Mouse (Mus musculus) hindbrain, embryonic 16.5 days (tissue): Measurements from ENCODE around the gene Mpo. TPM values are rescaled to one million over a fixed set of nuclear protein-coding genes. Genes with fewer than 3 reads are reported as not detected.
A peak's percentile ranks its signal among the peaks of the same experiment; 100 is the strongest.

Source experiments
- ATAC-seq: fragments of 200-750 bp; cut with Nextera tagmentation; 2 replicates; pipeline ENCODE4 v1.8.0; 2017; ENCODE audit warnings: moderate TSS enrichment, moderate library complexity
- H3K27ac ChIP-seq: fragments of 300-500 bp; sonication (generic); 2 replicates; pipeline ENCODE4 v1.5.1; 2014; ENCODE audit warnings: low read depth, mild to moderate bottlenecking, control low read depth, low read length, moderate library complexity
- H3K27me3 ChIP-seq: fragments of 300-500 bp; sonication (generic); replicated peaks from 2 replicates; pipeline ENCODE4 v1.6.1; 2014; ENCODE audit warnings: low read length; ENCODE audit not compliant: control insufficient read depth, insufficient read depth
- H3K36me3 ChIP-seq: fragments of 300-500 bp; sonication (generic); 2 replicates; pipeline ENCODE4 v1.6.1; 2014; ENCODE audit warnings: mild to moderate bottlenecking, low read length, moderate library complexity, mixed read lengths; ENCODE audit not compliant: control insufficient read depth, insufficient read depth
- H3K4me1 ChIP-seq: fragments of 300-500 bp; sonication (generic); 2 replicates; pipeline ENCODE4 v1.6.1; 2014; ENCODE audit warnings: low read depth, low read length; ENCODE audit not compliant: control insufficient read depth, insufficient read depth
- H3K4me2 ChIP-seq: fragments of 300-500 bp; sonication (generic); 2 replicates; pipeline ENCODE4 v1.6.1; 2014; ENCODE audit warnings: mild to moderate bottlenecking, low read length, control low read depth, moderate library complexity
- H3K4me3 ChIP-seq: fragments of 300-500 bp; sonication (generic); 2 replicates; pipeline ENCODE4 v1.5.1; 2014; ENCODE audit warnings: mild to moderate bottlenecking, low read length, control low read depth, moderate library complexity
- H3K9ac ChIP-seq: fragments of 300-500 bp; sonication (generic); 2 replicates; pipeline ENCODE4 v1.6.1; 2014; ENCODE audit warnings: low read depth, mild to moderate bottlenecking, control low read depth, low read length, moderate library complexity
- H3K9me3 ChIP-seq: fragments of 300-500 bp; sonication (generic); 2 replicates; pipeline ENCODE4 v1.6.1; 2014; ENCODE audit warnings: mild to moderate bottlenecking, low read length, moderate library complexity; ENCODE audit not compliant: control insufficient read depth
- WGBS: fragments of 180-500 bp; shearing (Covaris S2); extraction: QIAGEN DNeasy Blood & Tissue Kit; methylation state at CpG from one replicate; pipeline ENCODE4 v1.1.7; 2014; 5-methylcytosine and 5-hydroxymethylcytosine counted together
- polyA plus RNA-seq: library from polyadenylated mRNA; unstranded; fragments of >200 nt; fragmentation: Nextera tagmentation; extraction: Ambion mirVana; gene quantifications from 2 replicates; pipeline ENCODE4 v1.2.1, GENCODE M21; 2015

The Mpo gene
- polyA plus RNA-seq, 1 experiment from 2014 or later, result 0.10 TPM

- no peak overlapping the region for H3K9ac ChIP-seq
- ATAC-seq, result peak; percentile 72
- peaks cover 5% of the 10 kb centered on the region for H3K4me1 ChIP-seq
- no peaks in the 10 kb centered on the region for H3K36me3 ChIP-seq
- 39% methylated on average over 4 of the region's 4 CpGs for whole genome bisulfite sequencing
- H3K4me2 ChIP-seq, result no peak overlapping the region
- H3K4me3 ChIP-seq, result no peak overlapping the region
- H3K27ac ChIP-seq, result no peak overlapping the region; the same call in 1 of the 2 replicates
- H3K27me3 ChIP-seq, result no peaks in the 10 kb centered on the region
- H3K9me3 ChIP-seq, result no peaks in the 10 kb centered on the region
These were observed 18.0 kb downstream of the Mpo start for GRCm38 (mm10) chr11:87811396-87811795.

GRCm38 (mm10) chr11:87814831-87815230, 21.4 kb downstream of the Mpo start:
- WGBS, result 47% methylated on average over 8 of the region's 8 CpGs
- peaks cover 16% of the 10 kb centered on the region for H3K4me1 ChIP-seq
- H3K27me3 ChIP-seq, result no peaks in the 10 kb centered on the region
- no peak overlapping the region for H3K9ac ChIP-seq
- no peak overlapping the region for H3K4me3 ChIP-seq
- H3K4me2 ChIP-seq, result no peak overlapping the region
- H3K27ac ChIP-seq, result no peak overlapping the region
- ATAC-seq, result no peak
- no peaks in the 10 kb centered on the region for H3K36me3 ChIP-seq
- H3K9me3 ChIP-seq, result no peaks in the 10 kb centered on the region

GRCm38 (mm10) chr11:87816707-87817442, 23.5 kb downstream of the Mpo start:
- Histone ChIP-seq H3K9me3 (no peaks in the 10 kb centered on the region), H3K36me3 (no peaks in the 10 kb centered on the region), H3K9ac (peak overlapping the region; percentile 67), H3K27ac (peak overlapping the region; percentile 59; the same call in 1 of the 2 replicates), H3K4me2 (peak overlapping the region; percentile 78), H3K4me3 (peak overlapping the region; percentile 45), H3K27me3 (no peaks in the 10 kb centered on the region), H3K4me1 (peaks cover 13% of the 10 kb centered on the region)
- WGBS, result 1% methylated on average over 30 of the region's 31 CpGs
- ATAC-seq, result peak; percentile 88

GRCm38 (mm10) chr11:87817443-87817773, 24.0 kb downstream of the Mpo start:
- no peaks in the 10 kb centered on the region for H3K36me3 ChIP-seq
- WGBS, result 33% methylated on average over 4 of the region's 4 CpGs
- H3K27ac ChIP-seq, result 0 out of 2 replicates have a peak overlapping the region, but pooled peaks have one; percentile 59
- H3K9me3 ChIP-seq, result no peaks in the 10 kb centered on the region
- H3K4me2 ChIP-seq, result peak overlapping the region; percentile 78
- H3K4me1 ChIP-seq, result peaks cover 13% of the 10 kb centered on the region
- H3K4me3 ChIP-seq, result peak overlapping the region; percentile 45
- no peak; the same call in none of the 2 replicates for ATAC-seq
- H3K9ac ChIP-seq, result peak overlapping the region; percentile 67
- H3K27me3 ChIP-seq, result no peaks in the 10 kb centered on the region

- no peak overlapping the region for H3K9ac ChIP-seq
- ATAC-seq, result no peak
- H3K4me1 ChIP-seq, result peaks cover 9% of the 10 kb centered on the region
- H3K4me3 ChIP-seq, result no peak overlapping the region
- no peaks in the 10 kb centered on the region for H3K27me3 ChIP-seq
- no peaks in the 10 kb centered on the region for H3K9me3 ChIP-seq
- 48% methylated on average over 5 of the region's 5 CpGs for WGBS
- H3K36me3 ChIP-seq, result no peaks in the 10 kb centered on the region
- no peak overlapping the region for H3K4me2 ChIP-seq
- no peak overlapping the region for H3K27ac ChIP-seq
These were observed 28.1 kb downstream of the Mpo start for GRCm38 (mm10) chr11:87821502-87821901.

- H3K27me3 ChIP-seq, result no peaks in the 10 kb centered on the region
- ATAC-seq, result 0 out of 2 replicates have a peak, but pooled peaks have one; percentile 52
- no peaks in the 10 kb centered on the region for H3K9me3 ChIP-seq
- no peak within 1 kb of the TSS for H3K4me3 ChIP-seq
- H3K27ac ChIP-seq, result no peak within 1 kb of the TSS
- H3K36me3 ChIP-seq, result no peaks in the 10 kb centered on the region
- H3K4me1 ChIP-seq, result no peaks in the 10 kb centered on the region
- H3K4me2 ChIP-seq, result no peak within 1 kb of the TSS
- no peak within 1 kb of the TSS for H3K9ac ChIP-seq
- WGBS, result 18% methylated on average over 10 of the region's 10 CpGs
These were observed 35.0 kb downstream of the Mpo start, which contains the start of gene Lpo for GRCm38 (mm10) chr11:87828239-87828900. TSS of gene Lpo (minus strand) at chr11:87828289.

GRCm38 (mm10) chr11:87840676-87841075, 47.3 kb downstream of the Mpo start:
- H3K36me3 ChIP-seq, result no peaks in the 10 kb centered on the region
- WGBS, result 87% methylated on average over 8 of the region's 8 CpGs
- ATAC-seq, result no peak

GRCm38 (mm10) chr11:87841436-87841835, 48.1 kb downstream of the Mpo start:
- no peak for ATAC-seq
- 82% methylated on average over 3 of the region's 3 CpGs for WGBS
- Histone ChIP-seq H3K4me1 (no peaks in the 10 kb centered on the region), H3K36me3 (no peaks in the 10 kb centered on the region), H3K4me2 (no peak overlapping the region), H3K27ac (no peak overlapping the region), H3K27me3 (no peaks in the 10 kb centered on the region), H3K9me3 (no peaks in the 10 kb centered on the region), H3K9ac (no peak overlapping the region), H3K4me3 (no peak overlapping the region)

More at GRCm38 (mm10) chr11:87840676-87841075, 47.3 kb downstream of the Mpo start:
- no peak overlapping the region for H3K4me3 ChIP-seq
- H3K9me3 ChIP-seq, result no peaks in the 10 kb centered on the region
- H3K27ac ChIP-seq, result no peak overlapping the region
- H3K27me3 ChIP-seq, result no peaks in the 10 kb centered on the region
- H3K9ac ChIP-seq, result no peak overlapping the region
- H3K4me1 ChIP-seq, result no peaks in the 10 kb centered on the region
- no peak overlapping the region for H3K4me2 ChIP-seq

GRCm38 (mm10) chr11:87846968-87847600, 53.7 kb downstream of the Mpo start:
- H3K9me3 ChIP-seq, result no peaks in the 10 kb centered on the region
- no peak overlapping the region for H3K4me3 ChIP-seq
- no peak for ATAC-seq
- H3K27me3 ChIP-seq, result no peaks in the 10 kb centered on the region
- no peak overlapping the region for H3K4me2 ChIP-seq
- H3K27ac ChIP-seq, result no peak overlapping the region
- 75% methylated on average over 12 of the region's 12 CpGs for whole genome bisulfite sequencing
- no peaks in the 10 kb centered on the region for H3K4me1 ChIP-seq
- no peaks in the 10 kb centered on the region for H3K36me3 ChIP-seq
- H3K9ac ChIP-seq, result no peak overlapping the region
